Mouse (Mus musculus): ENCODE data around the gene Ndufa13. TPM values are rescaled to one million over a fixed set of nuclear protein-coding genes. Genes with fewer than 3 reads are reported as not detected.

The Ndufa13 gene
- polyA plus RNA-seq, 1 experiment from 2014 or later = 217 TPM

DNA sequence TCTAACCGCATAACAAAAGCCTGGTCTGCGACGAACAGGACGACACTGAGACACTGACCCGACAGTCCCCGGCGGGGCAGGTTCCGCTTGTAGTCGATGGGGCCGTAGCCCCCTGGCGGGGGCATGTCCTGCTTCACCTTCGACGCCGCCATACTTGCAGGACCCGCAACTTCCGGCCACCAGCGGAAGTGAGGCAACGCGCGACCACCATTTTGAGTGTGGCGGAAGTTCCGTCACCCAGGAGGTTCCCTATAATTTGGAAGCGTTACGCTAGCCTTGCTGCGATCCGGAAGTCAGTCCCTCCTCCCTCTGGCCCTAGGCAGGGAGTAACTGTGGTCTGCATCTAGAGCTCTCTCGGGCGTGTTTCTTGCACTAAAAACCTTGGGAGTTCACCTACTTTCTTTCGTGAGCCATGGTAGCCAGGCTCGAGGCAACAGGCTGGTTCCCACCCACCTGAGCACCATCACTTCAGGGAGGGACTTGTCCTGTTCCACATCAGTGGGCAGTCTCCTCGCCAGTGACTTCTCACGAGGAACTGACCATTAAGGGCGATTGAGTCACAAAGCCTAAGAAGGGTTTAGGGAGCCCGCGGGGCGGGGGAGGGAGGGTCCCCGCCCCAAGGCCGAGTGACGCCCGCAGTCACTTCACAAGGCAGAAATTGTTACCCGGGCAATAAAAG, 735 bp downstream of the Ndufa13 start:
- 3% methylated on average over 41 of the region's 41 CpGs for WGBS
- H3K9me3 ChIP-seq = no peaks in the 10 kb centered on the region
- H3K4me1 ChIP-seq = peaks cover 63% of the 10 kb centered on the region
- peak; percentile 99 for DNase-seq (ENCODE audit: low spot score)
- peaks cover 24% of the 10 kb centered on the region for H3K36me3 ChIP-seq
- peak overlapping the region; percentile 78 for H3K4me3 ChIP-seq
- H3K27me3 ChIP-seq (ENCODE audit: insufficient read depth, poor library complexity, severe bottlenecking) = no peaks in the 10 kb centered on the region
- H3K27ac ChIP-seq = peak overlapping the region; percentile 97

- Histone ChIP-seq H3K36me3 (peaks cover 28% of the 10 kb centered on the region), H3K9me3 (no peaks in the 10 kb centered on the region), H3K4me3 (peak overlapping the region; percentile 78), H3K4me1 (peaks cover 65% of the 10 kb centered on the region), H3K27ac (peak overlapping the region; percentile 97), H3K27me3 (ENCODE audit: insufficient read depth, poor library complexity, severe bottlenecking) (no peaks in the 10 kb centered on the region)
- DNase-seq (ENCODE audit: low spot score) = no peak
- WGBS = 16% methylated on average over 12 of the region's 12 CpGs
Measured at GRCm38 (mm10) chr8:69900895-69901451, 1.4 kb downstream of the Ndufa13 start.

DNA sequence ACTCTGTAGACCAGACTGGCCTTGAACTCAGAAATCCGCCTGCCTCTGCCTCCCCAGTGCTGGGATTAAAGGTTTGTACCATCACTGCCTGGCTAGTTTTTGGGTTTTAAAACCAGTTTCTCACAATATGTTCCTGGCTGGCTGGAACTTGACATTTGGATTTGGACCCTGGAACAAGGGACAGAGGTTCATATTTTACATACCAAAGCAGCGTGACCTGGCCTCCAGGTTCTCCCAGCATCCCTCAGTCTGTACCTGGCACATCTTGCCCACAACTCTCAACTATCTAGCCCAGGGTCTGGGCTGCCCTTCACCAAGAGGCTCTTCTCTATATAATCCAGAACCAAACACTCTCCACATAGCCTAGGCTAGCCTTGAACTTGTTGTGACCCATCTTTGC, 2.5 kb downstream of the Ndufa13 start:
- 93% methylated on average over 2 of the region's 2 CpGs for WGBS
- H3K27ac ChIP-seq = no peak overlapping the region
- peaks cover 33% of the 10 kb centered on the region for H3K36me3 ChIP-seq
- peak overlapping the region; percentile 78; the same call in 1 of the 2 replicates for H3K4me3 ChIP-seq
- H3K27me3 ChIP-seq (ENCODE audit: insufficient read depth, poor library complexity, severe bottlenecking) = no peaks in the 10 kb centered on the region
- H3K4me1 ChIP-seq = peaks cover 76% of the 10 kb centered on the region
- no peak for DNase-seq (ENCODE audit: low spot score)
- no peaks in the 10 kb centered on the region for H3K9me3 ChIP-seq

DNA sequence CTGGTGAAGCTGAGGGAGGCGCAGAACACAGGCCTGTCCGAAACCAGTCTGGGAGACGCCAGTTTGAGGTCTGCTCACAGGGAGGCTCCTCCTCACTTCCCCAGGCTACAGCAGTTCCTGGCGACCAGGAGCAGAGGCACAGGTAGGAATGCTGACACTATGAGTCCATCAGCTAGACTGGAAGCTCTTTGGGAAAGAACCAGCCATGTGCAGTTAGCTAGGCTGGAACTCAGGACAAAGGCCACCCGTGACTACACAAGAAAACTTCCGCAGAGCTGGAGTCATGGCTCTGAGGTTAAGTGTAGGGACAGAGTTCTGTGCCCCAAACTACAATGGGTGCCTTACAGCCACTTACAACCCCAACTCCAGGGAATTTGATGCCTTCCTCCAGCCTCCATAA, 4.5 kb downstream of the Ndufa13 start:
- H3K4me3 ChIP-seq = no peak overlapping the region
- DNase-seq (ENCODE audit: low spot score) = no peak
- peaks cover 72% of the 10 kb centered on the region for H3K4me1 ChIP-seq
- H3K27me3 ChIP-seq (ENCODE audit: insufficient read depth, poor library complexity, severe bottlenecking) = no peaks in the 10 kb centered on the region
- H3K36me3 ChIP-seq = peaks cover 52% of the 10 kb centered on the region
- no peak overlapping the region for H3K27ac ChIP-seq
- H3K9me3 ChIP-seq = no peaks in the 10 kb centered on the region
- WGBS = 82% methylated on average over 6 of the region's 6 CpGs

DNA sequence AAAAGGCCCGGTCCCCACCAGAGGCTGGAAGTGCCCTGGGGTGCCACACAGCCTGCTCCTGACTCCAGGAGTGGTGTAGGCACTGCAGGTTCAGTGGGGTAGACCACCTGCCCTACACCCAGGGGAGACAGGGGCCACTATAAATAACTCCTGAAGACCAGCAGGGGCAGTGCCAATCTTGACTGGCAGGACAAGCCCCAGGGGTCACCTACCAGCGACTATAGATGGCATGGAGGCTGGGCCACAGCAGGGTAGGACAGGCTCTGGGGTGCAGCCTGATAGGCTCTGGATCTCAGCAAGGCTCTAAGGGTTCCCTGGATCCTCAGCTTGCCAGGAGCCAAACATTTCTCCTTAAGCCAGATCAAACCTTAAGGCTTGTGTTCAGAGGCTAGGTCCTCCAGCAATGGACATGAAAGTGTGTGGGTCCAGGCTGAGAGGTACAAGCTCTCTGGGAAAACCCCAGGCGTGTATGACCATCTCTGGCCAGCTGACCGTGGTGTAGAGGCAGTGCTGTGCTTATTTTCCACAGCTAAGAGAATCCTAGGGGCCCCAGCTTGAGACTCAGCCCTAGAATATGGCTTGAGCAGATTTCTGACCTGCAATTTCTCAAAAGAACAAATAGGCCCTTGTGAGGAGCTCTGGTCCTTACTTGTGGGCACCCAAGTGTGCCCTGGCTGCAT, 6.4 kb downstream of the Ndufa13 start:
- H3K4me3 ChIP-seq = no peak overlapping the region
- WGBS = 64% methylated on average over 4 of the region's 4 CpGs
- peaks cover 63% of the 10 kb centered on the region for H3K36me3 ChIP-seq
- H3K4me1 ChIP-seq = peaks cover 65% of the 10 kb centered on the region
- no peak for DNase-seq (ENCODE audit: low spot score)
- H3K9me3 ChIP-seq = no peaks in the 10 kb centered on the region
- H3K27me3 ChIP-seq (ENCODE audit: insufficient read depth, poor library complexity, severe bottlenecking) = peaks cover 10% of the 10 kb centered on the region
- no peak overlapping the region for H3K27ac ChIP-seq

- peaks cover 63% of the 10 kb centered on the region for H3K36me3 ChIP-seq
- peaks cover 21% of the 10 kb centered on the region for H3K27me3 ChIP-seq (ENCODE audit: insufficient read depth, poor library complexity, severe bottlenecking)
- peaks cover 59% of the 10 kb centered on the region for H3K4me1 ChIP-seq
- H3K9me3 ChIP-seq = no peaks in the 10 kb centered on the region
- 57% methylated on average over 6 of the region's 6 CpGs for WGBS
- DNase-seq (ENCODE audit: low spot score) = no peak
- H3K4me3 ChIP-seq = no peak overlapping the region
- peak overlapping the region; percentile 29; the same call in 1 of the 2 replicates for H3K27ac ChIP-seq
Measured at GRCm38 (mm10) chr8:69894836-69895332, 7.5 kb downstream of the Ndufa13 start.

DNA sequence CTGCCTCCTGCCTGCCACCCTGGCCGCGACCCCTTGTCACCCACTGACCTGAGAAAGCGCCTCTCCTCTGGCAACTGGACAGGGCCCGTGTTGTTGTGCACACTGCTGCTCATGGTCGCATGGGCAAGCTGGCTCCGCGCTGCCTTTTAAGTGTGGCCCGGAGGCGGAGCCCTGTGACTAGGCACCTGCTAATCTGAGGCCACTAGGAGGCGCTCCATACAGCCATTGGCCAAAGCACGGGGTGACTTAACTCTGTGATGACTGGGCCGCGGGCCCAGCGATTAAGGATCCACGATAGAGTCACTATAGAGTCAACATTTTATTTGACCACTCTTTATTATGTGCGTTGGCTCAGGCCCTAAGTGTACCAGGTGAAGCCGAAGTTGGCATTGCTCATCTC, 8.5 kb downstream of the Ndufa13 start:
- 50% methylated on average over 17 of the region's 17 CpGs for whole genome bisulfite sequencing
- Histone ChIP-seq H3K27me3 (ENCODE audit: insufficient read depth, poor library complexity, severe bottlenecking) (peaks cover 31% of the 10 kb centered on the region), H3K9me3 (no peaks in the 10 kb centered on the region), H3K27ac (no peak overlapping the region; the same call in 1 of the 2 replicates), H3K4me1 (peaks cover 63% of the 10 kb centered on the region), H3K4me3 (no peak overlapping the region), H3K36me3 (peaks cover 56% of the 10 kb centered on the region)
- no peak for DNase-seq (ENCODE audit: low spot score)

DNA sequence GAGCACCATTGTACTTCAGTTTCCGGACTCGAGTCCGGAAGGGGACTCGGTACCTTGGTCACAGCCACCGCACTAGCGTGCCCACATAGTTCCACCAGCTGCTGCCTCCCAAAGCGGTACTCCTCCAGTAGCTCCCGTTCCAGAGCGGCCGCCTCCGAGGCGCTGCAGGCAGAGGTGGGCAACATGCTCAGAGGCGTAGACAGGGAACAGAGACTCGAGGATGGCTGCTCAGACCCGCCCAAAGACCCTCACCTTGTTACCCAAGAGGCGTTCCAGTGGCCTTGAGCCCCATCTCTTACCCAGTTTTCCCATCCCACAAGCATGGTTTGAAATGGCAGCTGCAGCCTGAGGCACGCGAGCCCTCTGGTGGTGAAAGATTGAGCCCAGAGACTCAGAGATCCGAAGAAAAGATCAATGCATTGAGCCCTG, 11.5 kb downstream of the Ndufa13 start:
- peaks cover 63% of the 10 kb centered on the region for H3K4me1 ChIP-seq
- H3K27me3 ChIP-seq (ENCODE audit: insufficient read depth, poor library complexity, severe bottlenecking) = peaks cover 61% of the 10 kb centered on the region
- H3K4me3 ChIP-seq = no peak overlapping the region
- no peaks in the 10 kb centered on the region for H3K9me3 ChIP-seq
- 41% methylated on average over 19 of the region's 19 CpGs for WGBS
- H3K27ac ChIP-seq = no peak overlapping the region
- peaks cover 34% of the 10 kb centered on the region for H3K36me3 ChIP-seq
- DNase-seq (ENCODE audit: low spot score) = no peak

DNA sequence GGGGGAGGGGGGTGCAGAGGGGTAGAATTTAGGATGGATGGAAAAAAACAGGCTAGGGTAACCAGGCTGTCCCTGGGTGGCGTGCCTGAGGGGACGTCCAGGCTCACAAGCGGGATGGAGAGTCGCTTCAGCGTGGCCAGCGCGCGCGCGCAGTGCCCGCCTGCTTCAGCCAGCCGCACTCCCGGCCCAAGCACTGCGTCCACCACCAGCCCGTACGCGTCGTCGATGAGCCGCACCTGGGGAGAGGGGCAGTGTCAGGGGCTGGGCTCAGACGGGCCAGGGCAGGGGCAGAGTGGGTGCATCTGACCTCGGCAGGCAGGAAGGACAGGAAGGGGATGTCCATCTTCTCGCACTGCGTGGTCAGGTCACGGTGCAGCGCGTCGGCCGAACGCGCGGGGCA, 13.5 kb downstream of the Ndufa13 start:
- Histone ChIP-seq H3K4me3 (peak overlapping the region; percentile 52), H3K27ac (0 out of 2 replicates have a peak overlapping the region, but pooled peaks have one; percentile 25), H3K36me3 (peaks cover 21% of the 10 kb centered on the region), H3K27me3 (ENCODE audit: insufficient read depth, poor library complexity, severe bottlenecking) (peaks cover 80% of the 10 kb centered on the region), H3K4me1 (peaks cover 45% of the 10 kb centered on the region), H3K9me3 (no peaks in the 10 kb centered on the region)
- 6% methylated on average over 31 of the region's 32 CpGs for WGBS
- DNase-seq (ENCODE audit: low spot score) = no peak

DNA sequence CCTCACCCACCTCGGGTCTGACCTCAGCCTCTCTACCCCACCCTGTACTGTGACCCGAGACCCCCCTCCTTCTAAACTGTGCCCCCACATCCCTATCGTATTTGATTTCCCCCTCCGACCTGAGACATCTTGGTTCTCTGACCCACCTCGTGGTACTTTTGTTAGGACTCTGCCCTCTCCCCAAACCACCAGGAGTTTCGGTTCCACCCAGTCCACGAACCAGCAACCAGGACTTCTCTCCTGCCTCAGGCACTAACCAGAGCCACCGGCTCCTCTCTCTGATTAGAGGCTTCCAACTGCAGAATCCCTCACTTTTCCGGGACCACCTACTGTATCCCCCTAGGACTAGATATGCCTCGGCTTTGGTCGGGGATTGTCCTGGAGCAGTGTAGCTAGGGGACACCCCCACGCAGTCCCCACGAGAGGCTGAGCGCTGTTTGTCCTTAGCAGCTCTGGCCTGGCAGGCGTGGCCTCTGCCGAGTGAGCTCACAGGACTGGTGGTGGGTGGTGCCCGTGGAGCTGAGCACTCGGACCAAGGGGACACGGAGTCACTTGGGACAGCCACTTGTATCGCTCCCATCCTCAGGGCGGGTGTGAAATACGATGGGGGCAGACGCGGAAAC, 14.0 kb downstream of the Ndufa13 start:
- Histone ChIP-seq H3K4me1 (peaks cover 45% of the 10 kb centered on the region), H3K27me3 (ENCODE audit: insufficient read depth, poor library complexity, severe bottlenecking) (peaks cover 86% of the 10 kb centered on the region), H3K27ac (no peak overlapping the region), H3K4me3 (peak overlapping the region; percentile 52), H3K36me3 (peaks cover 15% of the 10 kb centered on the region), H3K9me3 (no peaks in the 10 kb centered on the region)
- DNase-seq (ENCODE audit: low spot score) = no peak
- 6% methylated on average over 24 of the region's 24 CpGs for WGBS

- no peaks in the 10 kb centered on the region for H3K9me3 ChIP-seq
- no peak for DNase-seq (ENCODE audit: low spot score)
- 2% methylated on average over 60 of the region's 60 CpGs for WGBS
- H3K27me3 ChIP-seq (ENCODE audit: insufficient read depth, poor library complexity, severe bottlenecking) = peaks cover 93% of the 10 kb centered on the region
- H3K4me3 ChIP-seq = peak within 1 kb of the TSS; percentile 52
- H3K4me1 ChIP-seq = peaks cover 48% of the 10 kb centered on the region
- peaks cover 8% of the 10 kb centered on the region for H3K36me3 ChIP-seq
- H3K27ac ChIP-seq = no peak within 1 kb of the TSS
Measured at GRCm38 (mm10) chr8:69887289-69888243, 14.8 kb downstream of the Ndufa13 start, which contains the start of gene Cilp2. TSS of gene Cilp2 (minus strand) at chr8:69887687.

DNA sequence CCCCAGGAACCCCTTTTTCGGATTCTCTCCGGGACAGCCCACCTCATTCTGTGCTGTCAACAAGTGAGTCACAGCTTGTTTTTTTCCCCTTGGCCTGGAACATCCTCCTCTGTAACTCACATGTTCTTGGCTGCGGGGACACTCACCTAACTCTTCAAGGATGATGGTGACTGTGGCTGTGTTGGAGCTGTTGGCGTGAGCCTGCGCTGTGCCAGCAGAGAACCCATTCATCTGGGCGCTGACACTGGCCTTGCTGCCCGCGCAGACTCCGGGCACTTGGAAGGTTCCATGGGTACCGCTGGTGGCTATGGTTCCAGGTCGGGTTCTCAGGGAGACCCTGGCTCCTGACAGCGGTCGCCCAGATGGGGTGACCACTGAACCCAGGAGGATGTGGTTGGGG, 18.2 kb downstream of the Ndufa13 start:
- Histone ChIP-seq H3K27me3 (ENCODE audit: insufficient read depth, poor library complexity, severe bottlenecking) (peaks cover 100% of the 10 kb centered on the region), H3K27ac (no peak overlapping the region), H3K9me3 (no peaks in the 10 kb centered on the region), H3K4me1 (peaks cover 53% of the 10 kb centered on the region), H3K36me3 (no peaks in the 10 kb centered on the region), H3K4me3 (no peak overlapping the region)
- WGBS = 56% methylated on average over 13 of the region's 13 CpGs
- peak; percentile 69 for DNase-seq (ENCODE audit: low spot score)

Data from heart, embryonic 10.5 days (tissue).